Mouse (Mus musculus) kidney, adult 2 months (tissue): ENCODE data around the gene Olfr1052. TPM values are rescaled to one million over a fixed set of nuclear protein-coding genes. Genes with fewer than 3 reads are reported as not detected.
"Not testable (repeated sequence)": the region's sequence is repeated elsewhere in the genome, so short reads cannot be mapped to it uniquely, and the experiment has no call there.

Source experiments
- DNase-seq: peaks from one replicate; pipeline ENCODE4 v3.0.0; 2021
- H3K27ac ChIP-seq: fragments of 200-500 bp; 2 replicates; pipeline ENCODE4 v1.5.1; 2012; ENCODE audit warnings: low read depth, low read length, control low read depth, inconsistent platforms; ENCODE audit not compliant: insufficient read depth
- H3K27me3 ChIP-seq: fragments of 200-500 bp; replicated peaks from 2 replicates; pipeline ENCODE4 v1.6.1; 2012; ENCODE audit warnings: mild to moderate bottlenecking, moderate library complexity, low read length, inconsistent platforms; ENCODE audit not compliant: control insufficient read depth, insufficient read depth
- H3K36me3 ChIP-seq: fragments of 200-500 bp; 2 replicates; pipeline ENCODE4 v1.6.1; 2012; ENCODE audit warnings: mild to moderate bottlenecking, moderate library complexity, low read length, inconsistent platforms; ENCODE audit not compliant: control insufficient read depth, insufficient read depth
- H3K4me1 ChIP-seq: fragments of 200-500 bp; 2 replicates; pipeline ENCODE4 v1.6.1; 2011; ENCODE audit warnings: low read length; ENCODE audit not compliant: control insufficient read depth, insufficient read depth
- H3K4me3 ChIP-seq: fragments of 200-500 bp; 2 replicates; pipeline ENCODE4 v1.5.1; 2011; ENCODE audit warnings: mild to moderate bottlenecking, low read depth, low read length, control low read depth; ENCODE audit not compliant: insufficient read depth
- CTCF ChIP-seq: fragments of 200-500 bp; conservative IDR thresholded peaks from 2 replicates; pipeline ENCODE4 v1.5.1; 2011; ENCODE audit warnings: low read depth, mild to moderate bottlenecking, control low read depth, low read length, moderate library complexity, mixed read lengths; ENCODE audit not compliant: insufficient read depth, insufficient read length
- POLR2A ChIP-seq: fragments of 200-500 bp; IDR thresholded peaks from one replicate; pipeline ENCODE4 v1.6.1; 2011; ENCODE audit warnings: low read depth, low read length, control low read depth
- WGBS: fragments of 180-500 bp; shearing (Covaris S2); methylation state at CpG from one replicate; pipeline ENCODE4 v1.1.7; 2018; 5-methylcytosine and 5-hydroxymethylcytosine counted together
- polyA plus RNA-seq: library from polyadenylated mRNA; depleted of rRNA; stranded (reverse); fragments of >200 nt; gene quantifications from 2 replicates; pipeline ENCODE4 v1.2.3, GENCODE M21; 2012; rRNA removed

Olfr1052 gene
- polyA plus RNA-seq, result not detected in 2 replicates

- H3K27me3 ChIP-seq, result no peaks in the 10 kb centered on the region
- TF ChIP-seq POLR2A (no peak), CTCF (no peak)
- H3K4me1 ChIP-seq, result no peaks in the 10 kb centered on the region
- no peak within 1 kb of the TSS for H3K4me3 ChIP-seq
- DNase-seq, result no peak
- H3K27ac ChIP-seq, result no peak within 1 kb of the TSS
- H3K36me3 ChIP-seq, result no peaks in the 10 kb centered on the region
These were observed at the start of gene Olfr1052 for GRCm38 (mm10) chr2:86292155-86292554. TSS of gene Olfr1052 (plus strand) at chr2:86292455.

DNA sequence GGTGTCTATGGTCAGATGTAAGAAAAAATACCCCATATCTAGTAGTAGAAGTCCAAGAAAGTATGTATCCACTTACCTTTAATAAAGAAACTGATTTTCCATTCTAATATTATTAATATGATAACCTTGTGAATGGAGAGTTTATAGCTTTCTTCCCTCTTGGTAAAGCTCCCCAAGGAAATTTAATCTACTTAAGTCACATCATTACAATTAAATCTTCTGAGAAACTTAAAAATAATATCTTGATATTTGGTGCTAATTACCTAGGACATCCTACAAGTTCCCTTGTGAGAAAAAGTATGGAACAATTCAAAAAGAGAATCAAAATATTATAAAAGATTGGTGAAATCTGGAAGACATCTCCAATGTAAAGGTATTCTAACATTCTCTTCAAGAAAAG lies 34.0 kb upstream of the Olfr1052 start, which contains the start of gene Olfr1049:
Olfr1049 (minus strand) TSS at position 101 of the 400 bp plus-strand sequence.
- H3K27ac ChIP-seq, DNase-seq, H3K27me3 ChIP-seq, H3K36me3 ChIP-seq, H3K4me1 ChIP-seq, H3K4me3 ChIP-seq: not testable (repeated sequence)

GRCm38 (mm10) chr2:86278988-86279387 lies 13.3 kb upstream of the Olfr1052 start, which contains the start of gene Olfr1051:
TSS of gene Olfr1051 (minus strand) at chr2:86279088.
- DNase-seq, H3K4me3 ChIP-seq, H3K27me3 ChIP-seq, H3K27ac ChIP-seq, H3K36me3 ChIP-seq, H3K4me1 ChIP-seq: not testable (repeated sequence)

- Histone ChIP-seq H3K4me1 (no peaks in the 10 kb centered on the region), H3K4me3 (no peak within 1 kb of the TSS), H3K27me3 (no peaks in the 10 kb centered on the region), H3K27ac (no peak within 1 kb of the TSS), H3K36me3 (no peaks in the 10 kb centered on the region)
- TF ChIP-seq CTCF (no peak), POLR2A (no peak)
- WGBS, result 51% methylated on average over 3 of the region's 3 CpGs
- DNase-seq, result no peak
These were observed 22.9 kb downstream of the Olfr1052 start, which contains the start of gene Olfr1053 for GRCm38 (mm10) chr2:86315184-86315583. TSS of gene Olfr1053 (minus strand) at chr2:86315284.

DNA sequence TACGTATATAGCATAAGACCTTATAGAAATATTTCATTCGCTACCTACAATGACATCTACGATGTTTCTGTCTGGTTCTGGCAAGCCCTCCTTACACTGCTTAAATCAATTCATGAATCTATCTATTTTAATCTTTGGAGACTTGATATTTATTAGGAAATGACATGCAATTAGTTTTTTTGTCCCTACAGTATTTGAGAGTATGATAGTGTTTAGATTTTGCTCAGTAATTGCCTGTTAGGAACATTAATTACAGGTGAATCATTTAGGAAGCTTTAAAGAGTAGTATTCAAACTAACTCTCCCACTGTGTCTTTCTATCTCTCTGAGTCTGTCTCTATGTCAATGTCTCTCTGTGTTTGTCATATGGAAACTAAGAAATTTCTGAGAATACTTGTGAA lies 43.1 kb downstream of the Olfr1052 start, which contains the start of gene Olfr1054:
Olfr1054 (minus strand) TSS at position 101 of the 400 bp plus-strand sequence.
- H3K27ac ChIP-seq, result no peak within 1 kb of the TSS
- TF ChIP-seq POLR2A, result no peak
- DNase-seq, result no peak
- H3K4me3 ChIP-seq, result no peak within 1 kb of the TSS
- no peaks in the 10 kb centered on the region for H3K4me1 ChIP-seq
- H3K27me3 ChIP-seq, result no peaks in the 10 kb centered on the region
- WGBS, result 80% methylated on average over 3 of the region's 3 CpGs
- H3K36me3 ChIP-seq, result no peaks in the 10 kb centered on the region

Other genes starting within 250 kb of the Olfr1052 start
- gene Olfr1034, start 246.6 kb upstream of the Olfr1052 start, polyA plus RNA-seq, result 0.08 and 0.13 TPM in 2 replicates
- gene Olfr1036, start 218.5 kb upstream of the Olfr1052 start, polyA plus RNA-seq, result not detected in 2 replicates
- not detected in 2 replicates for gene Olfr1037, start 205.1 kb upstream of the Olfr1052 start, polyA plus RNA-seq
- gene Olfr1039, start 156.5 kb upstream of the Olfr1052 start, polyA plus RNA-seq, result not detected in 2 replicates
- gene Olfr1040, start 145.7 kb upstream of the Olfr1052 start, polyA plus RNA-seq, result not detected in 2 replicates
- not detected in 2 replicates for gene Olfr1042, start 130.6 kb upstream of the Olfr1052 start, polyA plus RNA-seq
- not detected in 2 replicates for gene Olfr1043, start 124.9 kb upstream of the Olfr1052 start, polyA plus RNA-seq
- not detected in 2 replicates for gene Olfr1044, start 114.6 kb upstream of the Olfr1052 start, polyA plus RNA-seq
- gene Olfr52, start 106.8 kb upstream of the Olfr1052 start, polyA plus RNA-seq, result not detected in 2 replicates
- not detected in 2 replicates for gene Olfr1045, start 89.4 kb upstream of the Olfr1052 start, polyA plus RNA-seq
- gene Olfr1046, start 73.1 kb upstream of the Olfr1052 start, polyA plus RNA-seq, result not detected in 2 replicates
- gene Olfr1047, start 61.1 kb upstream of the Olfr1052 start, polyA plus RNA-seq, result not detected in 2 replicates
- not detected in 2 replicates for gene Olfr1048, start 52.2 kb upstream of the Olfr1052 start, polyA plus RNA-seq
- not detected in 2 replicates for gene Olfr1049, start 34.1 kb upstream of the Olfr1052 start, polyA plus RNA-seq
- gene Olfr1051, start 13.4 kb upstream of the Olfr1052 start, polyA plus RNA-seq, result not detected in 2 replicates
- not detected in 2 replicates for gene Olfr1053, start 22.8 kb downstream of the Olfr1052 start, polyA plus RNA-seq
- gene Olfr1054, start 43.0 kb downstream of the Olfr1052 start, polyA plus RNA-seq, result not detected in 2 replicates
- gene Olfr1055, start 57.8 kb downstream of the Olfr1052 start, polyA plus RNA-seq, result not detected in 2 replicates
- gene Olfr1056, start 70.0 kb downstream of the Olfr1052 start, polyA plus RNA-seq, result not detected in 2 replicates
- gene Olfr1057, start 85.9 kb downstream of the Olfr1052 start, polyA plus RNA-seq, result not detected in 2 replicates
- not detected in 2 replicates for gene Olfr1058, start 96.1 kb downstream of the Olfr1052 start, polyA plus RNA-seq
- gene Olfr1061, start 121.6 kb downstream of the Olfr1052 start, polyA plus RNA-seq, result not detected in 2 replicates
- gene Olfr1062, start 134.3 kb downstream of the Olfr1052 start, polyA plus RNA-seq, result not detected in 2 replicates
- gene Olfr1065, start 158.1 kb downstream of the Olfr1052 start, polyA plus RNA-seq, result not detected in 2 replicates
- not detected in 2 replicates for gene Olfr1066, start 163.8 kb downstream of the Olfr1052 start, polyA plus RNA-seq
- not detected in 2 replicates for gene Olfr228, start 194.9 kb downstream of the Olfr1052 start, polyA plus RNA-seq
- gene Olfr1076, start 216.0 kb downstream of the Olfr1052 start, polyA plus RNA-seq, result not detected in 2 replicates